Comparison of ENCODE assay signal across 8 mouse cellular contexts in the genomic region with DNA sequence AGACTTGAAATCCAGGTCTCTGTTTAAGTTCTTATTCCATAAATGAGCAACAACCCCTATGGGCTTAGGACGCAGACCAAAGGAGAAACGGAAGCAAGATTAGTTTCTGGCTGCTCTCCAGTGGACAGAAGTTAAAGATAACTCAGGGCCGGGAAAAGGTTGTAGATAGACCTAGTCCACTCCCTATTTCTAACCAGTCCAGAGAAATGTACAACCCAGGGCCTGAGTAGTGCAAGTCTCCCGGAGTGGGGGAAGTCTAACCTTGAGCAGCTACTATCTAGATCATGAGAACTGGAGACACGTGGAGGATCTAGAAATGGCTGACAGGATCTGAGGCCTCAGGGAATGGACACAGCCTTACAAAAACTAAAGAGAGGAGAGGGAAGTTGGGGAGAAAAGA. TPM values are rescaled to one million over a fixed set of nuclear protein-coding genes. Genes with fewer than 3 reads are reported as not detected.
DNase-seq lines count a peak whose midpoint lies in the region; ATAC-seq and TF ChIP-seq lines count a peak whose summit lies in the region.

No protein-coding gene starts in this region.

- peak overlapping the region; percentile 35 for H3K27ac ChIP-seq in cerebellum, adult 2 months (ENCODE audit: insufficient read depth, low read length)
- H3K27ac ChIP-seq in forebrain, postnatal 0 days (ENCODE audit: low read depth, low read length): peak overlapping the region; percentile 99
- peak overlapping the region; percentile 91; the same call in 1 of the 2 replicates for H3K27ac ChIP-seq in kidney, embryonic 14.5 days (ENCODE audit: low read depth, low read length)
- peak overlapping the region; percentile 96 for H3K27ac ChIP-seq in midbrain, embryonic 14.5 days (replicated peaks; ENCODE audit: low read depth, low read length)

- H3K4me2 ChIP-seq in forebrain, postnatal 0 days (ENCODE audit: low read depth): peak overlapping the region; percentile 74
- peak overlapping the region; percentile 73 for H3K4me2 ChIP-seq in kidney, embryonic 14.5 days (replicated peaks; ENCODE audit: low read depth, low read length)
- H3K4me2 ChIP-seq in midbrain, embryonic 14.5 days (ENCODE audit: low read length): peak overlapping the region; percentile 71

- peak; percentile 3; the same call in 1 of the 2 replicates for ATAC-seq in forebrain, postnatal 0 days
- peak; percentile 10; the same call in 1 of the 2 replicates for ATAC-seq in kidney, embryonic 14.5 days (ENCODE audit: low FRiP score, low TSS enrichment)
- ATAC-seq in midbrain, embryonic 14.5 days (ENCODE audit: low FRiP score, low TSS enrichment): no peak

- 4% methylated on average over 5 of the region's 5 CpGs for WGBS in cerebellum, adult 2 months
- WGBS in forebrain, postnatal 0 days: 18% methylated on average over 5 of the region's 5 CpGs
- 21% methylated on average over 5 of the region's 5 CpGs for WGBS in kidney, embryonic 14.5 days
- 33% methylated on average over 5 of the region's 5 CpGs for WGBS in midbrain, embryonic 14.5 days

- no peak for TF ChIP-seq CTCF in cerebellum, adult 2 months (IDR thresholded peaks at IDR 0.05; ENCODE audit: borderline replicate concordance, insufficient read depth, low read depth, low read length)
- no peak for TF ChIP-seq CTCF in forebrain, postnatal 0 days (IDR thresholded peaks at IDR 0.05; ENCODE audit: low read depth)

- H3K4me1 ChIP-seq in cerebellum, adult 2 months (ENCODE audit: control insufficient read depth, insufficient read depth, low read length): peaks cover 4% of the 10 kb centered on the region
- H3K4me1 ChIP-seq in forebrain, postnatal 0 days (ENCODE audit: insufficient read depth): peaks cover 20% of the 10 kb centered on the region; the same call in 1 of the 2 replicates
- peaks cover 8% of the 10 kb centered on the region; the same call in 1 of the 2 replicates for H3K4me1 ChIP-seq in kidney, embryonic 14.5 days (ENCODE audit: control insufficient read depth, insufficient read depth, low read length)
- peaks cover 30% of the 10 kb centered on the region for H3K4me1 ChIP-seq in midbrain, embryonic 14.5 days (ENCODE audit: control insufficient read depth, insufficient read depth, low read length)

- no peaks in the 10 kb centered on the region for H3K9me3 ChIP-seq in forebrain, postnatal 0 days (ENCODE audit: low read length)
- no peaks in the 10 kb centered on the region for H3K9me3 ChIP-seq in kidney, embryonic 14.5 days (ENCODE audit: control insufficient read depth, low read length)
- no peaks in the 10 kb centered on the region for H3K9me3 ChIP-seq in midbrain, embryonic 14.5 days (ENCODE audit: control insufficient read depth, low read length)

- H3K36me3 ChIP-seq in forebrain, postnatal 0 days (ENCODE audit: insufficient read depth): peaks cover 10% of the 10 kb centered on the region; the same call in 1 of the 2 replicates
- H3K36me3 ChIP-seq in kidney, embryonic 14.5 days (ENCODE audit: control insufficient read depth, insufficient read depth, low read length): peaks cover 16% of the 10 kb centered on the region
- peaks cover 17% of the 10 kb centered on the region for H3K36me3 ChIP-seq in midbrain, embryonic 14.5 days (ENCODE audit: control insufficient read depth, insufficient read depth, low read length)

- H3K4me3 ChIP-seq in cerebellum, adult 2 months (replicated peaks; ENCODE audit: insufficient read depth, low read depth, low read length): peak overlapping the region; percentile 63
- H3K4me3 ChIP-seq in forebrain, postnatal 0 days (ENCODE audit: low read depth, low read length): peak overlapping the region; percentile 85
- peak overlapping the region; percentile 75 for H3K4me3 ChIP-seq in kidney, embryonic 14.5 days (ENCODE audit: low read length)
- H3K4me3 ChIP-seq in midbrain, embryonic 14.5 days (replicated peaks; ENCODE audit: low read depth, low read length): peak overlapping the region; percentile 68

- peak overlapping the region; percentile 100 for H3K9ac ChIP-seq in forebrain, postnatal 0 days
- peak overlapping the region; percentile 90 for H3K9ac ChIP-seq in kidney, embryonic 14.5 days (ENCODE audit: low read depth, low read length)
- peak overlapping the region; percentile 89 for H3K9ac ChIP-seq in midbrain, embryonic 14.5 days (replicated peaks; ENCODE audit: low read length)

- H3K27me3 ChIP-seq in cerebellum, adult 2 months (ENCODE audit: control insufficient read depth, insufficient read depth, low read length): no peaks in the 10 kb centered on the region
- H3K27me3 ChIP-seq in forebrain, postnatal 0 days (ENCODE audit: insufficient read depth, low read length): no peaks in the 10 kb centered on the region
- H3K27me3 ChIP-seq in kidney, embryonic 14.5 days (ENCODE audit: control insufficient read depth, insufficient read depth, low read length): no peaks in the 10 kb centered on the region
- no peaks in the 10 kb centered on the region for H3K27me3 ChIP-seq in midbrain, embryonic 14.5 days (ENCODE audit: control insufficient read depth, insufficient read depth, low read length)

- DNase-seq in cerebellum, adult 2 months: peak in 1 of 2 experiments; percentile 39
- DNase-seq in cerebellum, adult 8-10 months: no peak
- peak; percentile 45 for DNase-seq in NIH3T3 (ENCODE audit: low read depth)
- DNase-seq in forebrain, postnatal 0 days: no peak
- DNase-seq in midbrain, embryonic 14.5 days: peak; percentile 37
- no peak for DNase-seq in left cerebral cortex, postnatal 4 days
- no peak for DNase-seq in layer of hippocampus, postnatal 14 days (ENCODE audit: low spot score in 2 of 2)

- no peak for TF ChIP-seq POLR2A in cerebellum, adult 2 months (IDR thresholded peaks at IDR 0.05; ENCODE audit: borderline replicate concordance, insufficient read depth, low read length)

- intact Hi-C loops in left cerebral cortex, postnatal 4 days (cut with DNase I): no loop called here

RNA-seq across cellular contexts. Expression of gene Atpif1, which starts 1.0 kb away (rescaled TPM):
- polyA plus RNA-seq in cerebellum, adult 2 months (2012; rRNA removed): 569 and 629 TPM in 2 replicates
- 898 and 1,334 TPM in 2 replicates for total RNA-seq in forebrain, postnatal 0 days (2014; rRNA removed)
- polyA plus RNA-seq in forebrain, postnatal 0 days (2015; fragmentation: Nextera tagmentation; extraction: Ambion mirVana): 1,829 and 2,415 TPM in 2 replicates
- 1,253 and 1,671 TPM in 2 replicates for polyA plus RNA-seq in kidney, embryonic 14.5 days (2014; fragmentation: Nextera tagmentation; extraction: Ambion mirVana)
- 1,327 and 1,547 TPM in 2 replicates for polyA plus RNA-seq in midbrain, embryonic 14.5 days (2014; fragmentation: Nextera tagmentation; extraction: Ambion mirVana)
- 100 to 1,000 TPM; 652 to 682 TPM for total RNA-seq in left cerebral cortex, postnatal 4 days (2021)
- total RNA-seq in layer of hippocampus, postnatal 14 days (2021): 100 to 1,000 TPM; 584 to 591 TPM

RNA-seq across cellular contexts. Expression of gene Dnajc8, which starts 2.9 kb away (rescaled TPM):
- 97.2 and 116 TPM in 2 replicates for polyA plus RNA-seq in cerebellum, adult 2 months (2012; rRNA removed)
- total RNA-seq in forebrain, postnatal 0 days (2014; rRNA removed): 103 and 111 TPM in 2 replicates
- polyA plus RNA-seq in forebrain, postnatal 0 days (2015; fragmentation: Nextera tagmentation; extraction: Ambion mirVana): 151 and 165 TPM in 2 replicates
- 176 and 238 TPM in 2 replicates for polyA plus RNA-seq in kidney, embryonic 14.5 days (2014; fragmentation: Nextera tagmentation; extraction: Ambion mirVana)
- 149 and 152 TPM in 2 replicates for polyA plus RNA-seq in midbrain, embryonic 14.5 days (2014; fragmentation: Nextera tagmentation; extraction: Ambion mirVana)
- total RNA-seq in left cerebral cortex, postnatal 4 days (2021): 10 to 100 TPM; 83.6 to 83.7 TPM
- 10 to 100 TPM; 83.2 to 84.5 TPM for total RNA-seq in layer of hippocampus, postnatal 14 days (2021)

RNA-seq across cellular contexts. Expression of gene Sesn2, which starts 22.2 kb away (rescaled TPM):
- polyA plus RNA-seq in cerebellum, adult 2 months (2012; rRNA removed): 9.8 and 10.2 TPM in 2 replicates
- 6.3 and 15.1 TPM in 2 replicates for total RNA-seq in forebrain, postnatal 0 days (2014; rRNA removed)
- polyA plus RNA-seq in forebrain, postnatal 0 days (2015; fragmentation: Nextera tagmentation; extraction: Ambion mirVana): 6.9 and 9.0 TPM in 2 replicates
- polyA plus RNA-seq in kidney, embryonic 14.5 days (2014; fragmentation: Nextera tagmentation; extraction: Ambion mirVana): 12.4 and 15.4 TPM in 2 replicates
- polyA plus RNA-seq in midbrain, embryonic 14.5 days (2014; fragmentation: Nextera tagmentation; extraction: Ambion mirVana): 4.7 and 5.5 TPM in 2 replicates
- total RNA-seq in left cerebral cortex, postnatal 4 days (2021): 1 to 10 TPM; 6.8 to 7.0 TPM
- total RNA-seq in layer of hippocampus, postnatal 14 days (2021): 10 to 100 TPM; 14.3 to 17.9 TPM

RNA-seq across cellular contexts. Expression of gene Ptafr, which starts 31.4 kb away (rescaled TPM):
- polyA plus RNA-seq in cerebellum, adult 2 months (2012; rRNA removed): 0.40 and 0.41 TPM in 2 replicates
- total RNA-seq in forebrain, postnatal 0 days (2014; rRNA removed): 0.38 TPM in 2 replicates
- polyA plus RNA-seq in forebrain, postnatal 0 days (2015; fragmentation: Nextera tagmentation; extraction: Ambion mirVana): 0.23 and 0.38 TPM in 2 replicates
- polyA plus RNA-seq in kidney, embryonic 14.5 days (2014; fragmentation: Nextera tagmentation; extraction: Ambion mirVana): 0.23 and 0.47 TPM in 2 replicates
- polyA plus RNA-seq in midbrain, embryonic 14.5 days (2014; fragmentation: Nextera tagmentation; extraction: Ambion mirVana): 0.13 and 0.37 TPM in 2 replicates
- total RNA-seq in left cerebral cortex, postnatal 4 days (2021): 1 to 10 TPM in 1 of 2 experiments, under 1 TPM in 1; 0.58 to 1.1 TPM
- total RNA-seq in layer of hippocampus, postnatal 14 days (2021): 1 to 10 TPM; 1.4 TPM

Comparison
In these comparisons a context has a peak if more than half of its experiments do, and no peak if none do; other contexts are left out.
1. DNase-seq: peak in NIH3T3 (single experiment) and midbrain, embryonic 14.5 days (single experiment); none in cerebellum, adult 8-10 months (single experiment), forebrain, postnatal 0 days (single experiment), left cerebral cortex, postnatal 4 days (single experiment) and layer of hippocampus, postnatal 14 days (0 of 2).
2. H3K27ac ChIP-seq: peak in every context shown above with its lines; median percentile 99 in forebrain, postnatal 0 days; 96 in midbrain, embryonic 14.5 days; 91 in kidney, embryonic 14.5 days; 35 in cerebellum, adult 2 months.
3. Peak in every context shown above with its lines, with median percentiles within 50 percentile points of each other: H3K4me3 ChIP-seq, H3K4me2 ChIP-seq and H3K9ac ChIP-seq.